16 mouse cellular contexts compared by ENCODE assay signal in the genomic region with DNA sequence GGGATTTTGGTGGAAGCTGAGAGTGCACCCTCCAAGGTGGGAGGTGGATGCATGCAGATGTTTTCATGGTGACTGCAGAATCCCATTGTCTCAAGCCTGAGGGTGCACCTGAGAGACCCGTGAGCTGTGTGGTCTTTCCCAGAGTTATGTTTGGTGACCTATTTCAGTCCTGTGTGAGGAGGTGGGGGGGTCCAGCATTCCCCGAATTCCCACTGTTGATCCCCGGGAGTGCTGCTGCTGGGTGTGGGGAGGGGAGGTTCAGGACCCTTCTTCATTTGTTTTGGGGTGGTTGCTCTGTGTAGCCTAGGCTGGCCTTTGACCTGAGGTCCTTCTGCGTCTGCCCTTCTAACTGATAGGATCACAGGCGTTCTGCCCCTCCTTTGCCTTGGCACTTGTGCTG. TPM values are rescaled to one million over a fixed set of nuclear protein-coding genes. Genes with fewer than 3 reads are reported as not detected.
DNase-seq lines count a peak whose midpoint lies in the region; ATAC-seq and TF ChIP-seq lines count a peak whose summit lies in the region.
"Had no signal": no experiment of that assay in that cellular context is flagged by ENCODE, and none has a peak within 500 bp of the region (broad histone marks: within the 10 kb centered on the region; RNA-seq: fewer than 3 reads in every experiment).

No protein-coding gene starts in this region.

- peak overlapping the region; percentile 82; the same call in 1 of the 2 replicates for H3K27ac ChIP-seq in forebrain, postnatal 0 days (ENCODE audit: low read depth, low read length)
- no peak overlapping the region for H3K27ac ChIP-seq in forebrain, embryonic 13.5 days
- H3K27ac ChIP-seq in midbrain, embryonic 10.5 days (replicated peaks): peak overlapping the region; percentile 69
- H3K27ac ChIP-seq in midbrain, embryonic 15.5 days: no peak overlapping the region
- no peak overlapping the region for H3K27ac ChIP-seq in midbrain, embryonic 11.5 days (ENCODE audit: low read depth, low read length)
- peak overlapping the region; percentile 93; the same call in 1 of the 2 replicates for H3K27ac ChIP-seq in stomach, embryonic 16.5 days (ENCODE audit: low read length)

- no peak overlapping the region for H3K4me3 ChIP-seq in forebrain, postnatal 0 days (ENCODE audit: low read depth, low read length)
- H3K4me3 ChIP-seq in forebrain, embryonic 13.5 days: no peak overlapping the region
- H3K4me3 ChIP-seq in midbrain, embryonic 10.5 days: no peak overlapping the region
- no peak overlapping the region for H3K4me3 ChIP-seq in midbrain, embryonic 15.5 days
- no peak overlapping the region for H3K4me3 ChIP-seq in midbrain, embryonic 11.5 days (ENCODE audit: low read depth, low read length)
- peak overlapping the region; percentile 3; the same call in 1 of the 2 replicates for H3K4me3 ChIP-seq in stomach, embryonic 16.5 days (replicated peaks; ENCODE audit: low read length)
- H3K4me3 ChIP-seq: kidney, embryonic 15.5 days had no signal

- no peaks in the 10 kb centered on the region for H3K9me3 ChIP-seq in forebrain, postnatal 0 days (ENCODE audit: low read length)
- H3K9me3 ChIP-seq in forebrain, embryonic 13.5 days (replicated peaks): no peaks in the 10 kb centered on the region
- no peaks in the 10 kb centered on the region for H3K9me3 ChIP-seq in midbrain, embryonic 10.5 days (replicated peaks)
- no peaks in the 10 kb centered on the region for H3K9me3 ChIP-seq in midbrain, embryonic 15.5 days
- H3K9me3 ChIP-seq in midbrain, embryonic 11.5 days (ENCODE audit: control insufficient read depth, low read length): no peaks in the 10 kb centered on the region
- no peaks in the 10 kb centered on the region for H3K9me3 ChIP-seq in stomach, embryonic 16.5 days (replicated peaks; ENCODE audit: control insufficient read depth, low read length)
- H3K9me3 ChIP-seq: kidney, embryonic 15.5 days had no signal

- peaks cover 29% of the 10 kb centered on the region for H3K4me1 ChIP-seq in forebrain, postnatal 0 days (ENCODE audit: insufficient read depth)
- peaks cover 29% of the 10 kb centered on the region for H3K4me1 ChIP-seq in forebrain, embryonic 13.5 days
- peaks cover 33% of the 10 kb centered on the region for H3K4me1 ChIP-seq in midbrain, embryonic 10.5 days
- H3K4me1 ChIP-seq in midbrain, embryonic 15.5 days: peaks cover 32% of the 10 kb centered on the region
- peaks cover 16% of the 10 kb centered on the region for H3K4me1 ChIP-seq in midbrain, embryonic 11.5 days (ENCODE audit: control insufficient read depth, insufficient read depth, low read length)
- peaks cover 33% of the 10 kb centered on the region for H3K4me1 ChIP-seq in stomach, embryonic 16.5 days (ENCODE audit: control insufficient read depth, insufficient read depth, low read length)

- H3K27me3 ChIP-seq in forebrain, postnatal 0 days (ENCODE audit: insufficient read depth, low read length): no peaks in the 10 kb centered on the region
- 0 out of 2 replicates have a peak, but pooled peaks cover 12% of the 10 kb centered on the region for H3K27me3 ChIP-seq in forebrain, embryonic 13.5 days
- H3K27me3 ChIP-seq in midbrain, embryonic 10.5 days (ENCODE audit: low read depth, poor library complexity, severe bottlenecking): 0 out of 2 replicates have a peak, but pooled peaks cover 1% of the 10 kb centered on the region
- no peaks in the 10 kb centered on the region for H3K27me3 ChIP-seq in midbrain, embryonic 15.5 days (replicated peaks)
- no peaks in the 10 kb centered on the region for H3K27me3 ChIP-seq in midbrain, embryonic 11.5 days (ENCODE audit: control insufficient read depth, insufficient read depth, low read length)
- H3K27me3 ChIP-seq in stomach, embryonic 16.5 days (ENCODE audit: control insufficient read depth, insufficient read depth, low read length): no peaks in the 10 kb centered on the region
- H3K27me3 ChIP-seq: kidney, embryonic 15.5 days had no signal

- no peak overlapping the region for H3K4me2 ChIP-seq in forebrain, postnatal 0 days (ENCODE audit: low read depth)
- H3K4me2 ChIP-seq in forebrain, embryonic 13.5 days: no peak overlapping the region
- no peak overlapping the region for H3K4me2 ChIP-seq in midbrain, embryonic 15.5 days
- no peak overlapping the region for H3K4me2 ChIP-seq in midbrain, embryonic 11.5 days
- peak overlapping the region; percentile 26; the same call in 1 of the 2 replicates for H3K4me2 ChIP-seq in stomach, embryonic 16.5 days (ENCODE audit: low read depth, low read length)
- H3K4me2 ChIP-seq: heart, embryonic 11.5 days; kidney, embryonic 15.5 days had no signal

- H3K36me3 ChIP-seq in forebrain, postnatal 0 days (ENCODE audit: insufficient read depth): peaks cover 27% of the 10 kb centered on the region
- H3K36me3 ChIP-seq in forebrain, embryonic 13.5 days (ENCODE audit: poor library complexity, severe bottlenecking): peaks cover 28% of the 10 kb centered on the region
- peaks cover 36% of the 10 kb centered on the region for H3K36me3 ChIP-seq in midbrain, embryonic 10.5 days
- peaks cover 8% of the 10 kb centered on the region for H3K36me3 ChIP-seq in midbrain, embryonic 15.5 days (replicated peaks)
- H3K36me3 ChIP-seq in midbrain, embryonic 11.5 days (ENCODE audit: control insufficient read depth, insufficient read depth, low read length): peaks cover 5% of the 10 kb centered on the region; the same call in 1 of the 2 replicates
- H3K36me3 ChIP-seq in stomach, embryonic 16.5 days (ENCODE audit: control insufficient read depth, insufficient read depth, low read length): no peaks in the 10 kb centered on the region

- 83% methylated on average over 5 of the region's 5 CpGs for WGBS in forebrain, postnatal 0 days
- WGBS in forebrain, embryonic 13.5 days: 73% methylated on average over 5 of the region's 5 CpGs
- WGBS in midbrain, embryonic 10.5 days: 75% methylated on average over 5 of the region's 5 CpGs
- WGBS in midbrain, embryonic 15.5 days: 77% methylated on average over 5 of the region's 5 CpGs
- WGBS in midbrain, embryonic 11.5 days: 75% methylated on average over 5 of the region's 5 CpGs
- WGBS in stomach, embryonic 16.5 days: 74% methylated on average over 5 of the region's 5 CpGs

- H3K9ac ChIP-seq in forebrain, postnatal 0 days: 0 out of 2 replicates have a peak overlapping the region, but pooled peaks have one; percentile 25
- H3K9ac ChIP-seq in forebrain, embryonic 13.5 days: no peak overlapping the region
- no peak overlapping the region for H3K9ac ChIP-seq in midbrain, embryonic 15.5 days
- H3K9ac ChIP-seq in midbrain, embryonic 11.5 days (ENCODE audit: low read length): no peak overlapping the region
- peak overlapping the region; percentile 62; the same call in 1 of the 2 replicates for H3K9ac ChIP-seq in stomach, embryonic 16.5 days (ENCODE audit: low read length)
- H3K9ac ChIP-seq: kidney, embryonic 15.5 days had no signal

- DNase-seq in forebrain, postnatal 0 days: no peak
- no peak for DNase-seq in midbrain, embryonic 10.5 days (ENCODE audit: low spot score)
- peak; percentile 54 for DNase-seq in midbrain, embryonic 11.5 days (ENCODE audit: low spot score, missing footprints)
- DNase-seq in kidney, adult 18-20 months: no peak
- DNase-seq in lung, postnatal 10 days: no peak
- DNase-seq: cerebellum, adult 11-12 months had no signal

- TF ChIP-seq CTCF in forebrain, postnatal 0 days (IDR thresholded peaks at IDR 0.05; ENCODE audit: low read depth): no peak

- no peak for ATAC-seq in forebrain, postnatal 0 days
- no peak for ATAC-seq in forebrain, embryonic 13.5 days
- ATAC-seq in midbrain, embryonic 15.5 days (replicated peaks): no peak
- no peak for ATAC-seq in midbrain, embryonic 11.5 days (ENCODE audit: low FRiP score)
- ATAC-seq in stomach, embryonic 16.5 days (ENCODE audit: insufficient read depth, low FRiP score): no peak
- ATAC-seq: forebrain, embryonic 16.5 days; lung, postnatal 0 days had no signal

RNA-seq across cellular contexts. Expression of gene Fam118a, which starts 15.0 kb away (rescaled TPM):
- total RNA-seq in forebrain, postnatal 0 days (2014; rRNA removed): 27.9 and 32.8 TPM in 2 replicates
- 27.2 and 30.6 TPM in 2 replicates for polyA plus RNA-seq in forebrain, postnatal 0 days (2015; fragmentation: Nextera tagmentation; extraction: Ambion mirVana)
- polyA plus RNA-seq in forebrain, embryonic 13.5 days (2015; fragmentation: Nextera tagmentation; extraction: Ambion mirVana): 20.8 and 24.1 TPM in 2 replicates
- polyA plus RNA-seq in midbrain, embryonic 10.5 days (2016; fragmentation: Nextera tagmentation; extraction: Ambion mirVana): 33.1 and 34.9 TPM in 2 replicates
- 30.6 and 31.7 TPM in 2 replicates for polyA plus RNA-seq in midbrain, embryonic 15.5 days (2015; fragmentation: Nextera tagmentation; extraction: Ambion mirVana)
- polyA plus RNA-seq in midbrain, embryonic 11.5 days (2014; fragmentation: Nextera tagmentation; extraction: Ambion mirVana): 30.1 and 32.1 TPM in 2 replicates
- polyA plus RNA-seq in stomach, embryonic 16.5 days (2015; fragmentation: Nextera tagmentation; extraction: Ambion mirVana): 29.0 and 30.6 TPM in 2 replicates

RNA-seq across cellular contexts. Expression of gene Upk3a, which starts 26.8 kb away (rescaled TPM):
- 1.1 and 2.2 TPM in 2 replicates for total RNA-seq in forebrain, postnatal 0 days (2014; rRNA removed)
- 1.3 and 1.4 TPM in 2 replicates for polyA plus RNA-seq in forebrain, postnatal 0 days (2015; fragmentation: Nextera tagmentation; extraction: Ambion mirVana)
- polyA plus RNA-seq in forebrain, embryonic 13.5 days (2015; fragmentation: Nextera tagmentation; extraction: Ambion mirVana): 0.15 and 0.59 TPM in 2 replicates
- polyA plus RNA-seq in midbrain, embryonic 10.5 days (2016; fragmentation: Nextera tagmentation; extraction: Ambion mirVana): 0.16 TPM in 1 of 2 replicates, not detected in the other
- polyA plus RNA-seq in midbrain, embryonic 15.5 days (2015; fragmentation: Nextera tagmentation; extraction: Ambion mirVana): 0.83 and 1.2 TPM in 2 replicates
- 0.15 TPM in 1 of 2 replicates, not detected in the other for polyA plus RNA-seq in midbrain, embryonic 11.5 days (2014; fragmentation: Nextera tagmentation; extraction: Ambion mirVana)
- 4.4 and 10.6 TPM in 2 replicates for polyA plus RNA-seq in stomach, embryonic 16.5 days (2015; fragmentation: Nextera tagmentation; extraction: Ambion mirVana)
- total RNA-seq: adrenal gland, postnatal 4 days; liver, adult 2 months had no signal
- polyA plus RNA-seq: heart, embryonic 11.5 days; liver, adult 2 months; neural tube, embryonic 11.5 days had no signal

RNA-seq across cellular contexts. Expression of gene 5031439G07Rik, which starts 55.4 kb away (rescaled TPM):
- total RNA-seq in forebrain, postnatal 0 days (2014; rRNA removed): 99.6 and 112 TPM in 2 replicates
- polyA plus RNA-seq in forebrain, postnatal 0 days (2015; fragmentation: Nextera tagmentation; extraction: Ambion mirVana): 27.4 and 28.9 TPM in 2 replicates
- polyA plus RNA-seq in forebrain, embryonic 13.5 days (2015; fragmentation: Nextera tagmentation; extraction: Ambion mirVana): 14.1 and 14.7 TPM in 2 replicates
- polyA plus RNA-seq in midbrain, embryonic 10.5 days (2016; fragmentation: Nextera tagmentation; extraction: Ambion mirVana): 10.1 and 10.8 TPM in 2 replicates
- 28.4 and 33.9 TPM in 2 replicates for polyA plus RNA-seq in midbrain, embryonic 15.5 days (2015; fragmentation: Nextera tagmentation; extraction: Ambion mirVana)
- 11.7 and 17.2 TPM in 2 replicates for polyA plus RNA-seq in midbrain, embryonic 11.5 days (2014; fragmentation: Nextera tagmentation; extraction: Ambion mirVana)
- polyA plus RNA-seq in stomach, embryonic 16.5 days (2015; fragmentation: Nextera tagmentation; extraction: Ambion mirVana): 7.0 and 7.7 TPM in 2 replicates

Comparison
In these comparisons a context has a peak if more than half of its experiments do, and no peak if none do; other contexts are left out.
1. H3K27ac ChIP-seq: peak in forebrain, postnatal 0 days (single experiment), midbrain, embryonic 10.5 days (single experiment) and stomach, embryonic 16.5 days (single experiment); none in forebrain, embryonic 13.5 days (single experiment), midbrain, embryonic 15.5 days (single experiment) and midbrain, embryonic 11.5 days (single experiment).
2. H3K9ac ChIP-seq: peak in forebrain, postnatal 0 days (single experiment) and stomach, embryonic 16.5 days (single experiment); none in forebrain, embryonic 13.5 days (single experiment), midbrain, embryonic 15.5 days (single experiment) and midbrain, embryonic 11.5 days (single experiment).